Mouse (Mus musculus): ENCODE measurements around the gene Olfr139. TPM values are rescaled to one million over a fixed set of nuclear protein-coding genes. Genes with fewer than 3 reads are reported as not detected.

Gene Olfr139
- not detected in 2 replicates for polyA plus RNA-seq (2014; fragmentation: Nextera tagmentation; extraction: Ambion mirVana)

DNA sequence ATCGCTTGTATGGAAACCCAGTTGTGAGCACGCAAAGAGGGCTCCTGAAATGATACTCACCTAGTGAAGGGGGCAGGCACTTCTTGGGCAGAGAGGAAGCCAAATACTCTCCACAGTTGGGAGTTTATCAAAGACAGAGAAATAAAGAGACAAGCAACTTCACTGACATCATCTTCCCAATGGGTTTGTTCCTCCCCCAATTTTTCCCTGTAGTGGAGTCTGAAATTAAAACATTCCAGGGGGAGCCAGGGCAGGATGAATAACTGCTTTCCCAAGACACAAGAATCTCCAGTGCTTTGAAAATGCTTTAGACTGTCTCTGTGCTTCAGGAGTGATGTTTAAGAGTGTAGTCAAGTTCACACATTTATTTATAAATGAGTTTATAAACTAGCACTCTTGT is at the start of gene Olfr139, which contains the start of gene Olfr399:
TSS of gene Olfr139 (minus strand) at position 101 of the 400 bp plus-strand sequence.
TSS of gene Olfr399 (minus strand) at position 165 of the 400 bp plus-strand sequence.
- no peak within 1 kb of the TSS for H3K4me2 ChIP-seq (ENCODE audit: low read depth, low read length)
- 73% methylated on average over 2 of the region's 2 CpGs for WGBS
- no peak for DNase-seq (ENCODE audit: low spot score)
- no peaks in the 10 kb centered on the region for H3K4me1 ChIP-seq (ENCODE audit: control insufficient read depth, insufficient read depth, low read length)
- no peak within 1 kb of the TSS for H3K4me3 ChIP-seq (ENCODE audit: low read depth, low read length)
- H3K9me3 ChIP-seq (ENCODE audit: control insufficient read depth, low read length), result peaks cover 5% of the 10 kb centered on the region; the same call in 1 of the 2 replicates
- no peaks in the 10 kb centered on the region for H3K36me3 ChIP-seq (ENCODE audit: control insufficient read depth, insufficient read depth, low read length)
- no peaks in the 10 kb centered on the region for H3K27me3 ChIP-seq (replicated peaks; ENCODE audit: control insufficient read depth, insufficient read depth, low read length)
- no peak within 1 kb of the TSS for H3K9ac ChIP-seq (ENCODE audit: low read depth, low read length)
- no peak for ATAC-seq (ENCODE audit: low read depth)
- H3K27ac ChIP-seq (replicated peaks; ENCODE audit: low read depth, low read length), result no peak within 1 kb of the TSS

DNA sequence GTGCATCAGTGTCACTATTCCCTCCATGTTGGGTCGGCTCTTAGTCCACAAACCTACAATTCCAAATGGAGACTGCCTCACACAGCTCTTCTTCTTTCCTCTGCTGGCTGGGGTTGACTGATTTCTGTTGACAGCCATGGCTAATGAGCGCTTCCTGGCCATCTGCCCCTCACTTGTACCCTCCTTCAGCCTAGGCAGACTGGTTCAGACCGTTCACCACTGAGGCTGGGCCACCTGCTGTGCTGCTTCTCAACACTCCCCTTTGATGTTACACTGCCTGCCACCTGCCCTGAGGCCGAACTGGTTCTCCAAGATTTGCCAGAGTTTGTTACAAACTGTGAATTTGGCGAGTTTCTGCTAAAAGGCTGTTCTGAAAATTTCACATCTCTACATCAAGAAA is 48.7 kb upstream of the Olfr139 start:
- Histone ChIP-seq H3K4me2 (ENCODE audit: low read depth, low read length) (no peak overlapping the region), H3K9me3 (ENCODE audit: control insufficient read depth, low read length) (peaks cover 5% of the 10 kb centered on the region; the same call in 1 of the 2 replicates), H3K27me3 (replicated peaks; ENCODE audit: control insufficient read depth, insufficient read depth, low read length) (no peaks in the 10 kb centered on the region), H3K9ac (ENCODE audit: low read depth, low read length) (no peak overlapping the region), H3K27ac (replicated peaks; ENCODE audit: low read depth, low read length) (no peak overlapping the region), H3K4me1 (ENCODE audit: control insufficient read depth, insufficient read depth, low read length) (no peaks in the 10 kb centered on the region), H3K4me3 (ENCODE audit: low read depth, low read length) (no peak overlapping the region), H3K36me3 (ENCODE audit: control insufficient read depth, insufficient read depth, low read length) (no peaks in the 10 kb centered on the region)
- ATAC-seq (ENCODE audit: low read depth), result no peak
- DNase-seq (ENCODE audit: low spot score), result no peak
- 26% methylated on average over 5 of the region's 5 CpGs for WGBS

DNA sequence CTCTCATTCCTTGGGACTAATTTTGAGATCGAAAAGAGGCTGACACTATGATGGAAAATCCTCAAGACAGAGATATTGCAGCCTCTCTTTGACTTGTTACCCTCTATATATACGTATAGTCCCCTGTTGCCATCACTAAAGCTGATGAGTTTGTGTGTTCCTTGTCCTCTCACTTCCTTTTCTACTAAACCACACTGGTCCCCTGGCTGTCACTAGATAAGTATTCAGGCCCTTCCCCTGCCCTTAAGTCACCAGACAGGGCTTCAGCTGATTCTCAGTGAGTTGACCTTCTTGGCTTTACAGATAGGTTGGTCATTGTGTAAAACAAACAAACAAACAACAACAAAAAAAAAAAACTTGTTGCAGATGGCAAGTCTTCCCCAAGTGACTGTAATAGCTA is 45.2 kb upstream of the Olfr139 start:
- Histone ChIP-seq H3K9me3 (ENCODE audit: control insufficient read depth, low read length) (no peaks in the 10 kb centered on the region), H3K36me3 (ENCODE audit: control insufficient read depth, insufficient read depth, low read length) (no peaks in the 10 kb centered on the region), H3K4me2 (ENCODE audit: low read depth, low read length) (no peak overlapping the region), H3K27me3 (replicated peaks; ENCODE audit: control insufficient read depth, insufficient read depth, low read length) (no peaks in the 10 kb centered on the region), H3K27ac (replicated peaks; ENCODE audit: low read depth, low read length) (no peak overlapping the region), H3K9ac (ENCODE audit: low read depth, low read length) (no peak overlapping the region), H3K4me1 (ENCODE audit: control insufficient read depth, insufficient read depth, low read length) (no peaks in the 10 kb centered on the region), H3K4me3 (ENCODE audit: low read depth, low read length) (no peak overlapping the region)
- 51% methylated on average over 2 of the region's 2 CpGs for WGBS
- DNase-seq (ENCODE audit: low spot score) (no peak), ATAC-seq (ENCODE audit: low read depth) (no peak)

DNA sequence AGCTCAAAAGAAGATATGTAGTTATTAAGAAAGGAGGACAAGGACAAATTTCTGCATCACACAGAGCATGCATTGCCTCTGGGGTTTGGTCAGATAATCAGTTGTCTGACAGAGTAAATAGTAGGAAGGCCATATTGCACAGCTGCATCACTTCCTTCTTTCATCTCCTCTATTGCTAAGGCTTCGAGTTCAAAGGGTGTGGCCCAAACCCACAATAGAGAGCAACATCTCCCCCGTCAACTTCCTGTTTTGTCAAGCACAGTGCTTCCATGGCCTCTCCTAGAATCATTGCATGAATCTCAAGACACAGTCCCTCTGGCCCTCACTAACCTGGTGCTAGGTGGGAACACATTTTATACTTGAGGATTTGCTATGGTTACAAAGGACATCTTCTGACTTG is 44.4 kb upstream of the Olfr139 start:
- no peak overlapping the region for H3K27ac ChIP-seq (replicated peaks; ENCODE audit: low read depth, low read length)
- H3K4me2 ChIP-seq (ENCODE audit: low read depth, low read length), result no peak overlapping the region
- H3K4me1 ChIP-seq (ENCODE audit: control insufficient read depth, insufficient read depth, low read length), result no peaks in the 10 kb centered on the region
- no peak for ATAC-seq (ENCODE audit: low read depth)
- H3K9me3 ChIP-seq (ENCODE audit: control insufficient read depth, low read length), result peaks cover 4% of the 10 kb centered on the region; the same call in 1 of the 2 replicates
- H3K36me3 ChIP-seq (ENCODE audit: control insufficient read depth, insufficient read depth, low read length), result no peaks in the 10 kb centered on the region
- H3K27me3 ChIP-seq (replicated peaks; ENCODE audit: control insufficient read depth, insufficient read depth, low read length), result no peaks in the 10 kb centered on the region
- WGBS, result 65% methylated on average over 2 of the region's 2 CpGs
- H3K9ac ChIP-seq (ENCODE audit: low read depth, low read length), result no peak overlapping the region
- DNase-seq (ENCODE audit: low spot score), result no peak
- no peak overlapping the region for H3K4me3 ChIP-seq (ENCODE audit: low read depth, low read length)

DNA sequence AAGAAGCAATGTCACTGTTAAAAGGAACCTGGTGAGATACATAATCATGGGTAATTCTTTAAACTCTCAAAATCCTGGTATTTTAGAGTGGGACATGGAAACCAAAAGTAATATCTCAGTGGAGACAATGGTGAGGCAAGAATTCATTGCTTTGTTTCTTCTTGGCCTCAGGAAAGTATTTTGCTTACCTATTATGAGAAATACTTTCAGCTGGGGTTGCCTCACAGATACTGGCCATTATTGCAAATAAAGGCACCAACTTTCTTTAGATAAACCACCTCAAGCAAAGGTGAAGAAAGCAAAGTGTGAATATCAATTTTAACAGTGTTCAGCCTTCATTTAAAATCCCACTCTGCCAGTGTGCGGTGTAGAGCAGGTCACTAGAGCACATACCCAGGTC is 13.3 kb upstream of the Olfr139 start, which contains the start of gene Zfp616:
TSS of gene Zfp616 (plus strand) at position 301 of the 400 bp plus-strand sequence.
- H3K27me3 ChIP-seq (replicated peaks; ENCODE audit: control insufficient read depth, insufficient read depth, low read length), result no peaks in the 10 kb centered on the region
- WGBS, result 96% methylated on average over 1 of the region's 1 CpGs
- H3K36me3 ChIP-seq (ENCODE audit: control insufficient read depth, insufficient read depth, low read length), result no peaks in the 10 kb centered on the region
- no peak within 1 kb of the TSS for H3K27ac ChIP-seq (replicated peaks; ENCODE audit: low read depth, low read length)
- DNase-seq (ENCODE audit: low spot score) (no peak), ATAC-seq (ENCODE audit: low read depth) (no peak)
- no peak within 1 kb of the TSS for H3K4me2 ChIP-seq (ENCODE audit: low read depth, low read length)
- H3K9ac ChIP-seq (ENCODE audit: low read depth, low read length), result no peak within 1 kb of the TSS
- H3K9me3 ChIP-seq (ENCODE audit: control insufficient read depth, low read length), result no peaks in the 10 kb centered on the region
- no peaks in the 10 kb centered on the region for H3K4me1 ChIP-seq (ENCODE audit: control insufficient read depth, insufficient read depth, low read length)
- H3K4me3 ChIP-seq (ENCODE audit: low read depth, low read length), result no peak within 1 kb of the TSS

DNA sequence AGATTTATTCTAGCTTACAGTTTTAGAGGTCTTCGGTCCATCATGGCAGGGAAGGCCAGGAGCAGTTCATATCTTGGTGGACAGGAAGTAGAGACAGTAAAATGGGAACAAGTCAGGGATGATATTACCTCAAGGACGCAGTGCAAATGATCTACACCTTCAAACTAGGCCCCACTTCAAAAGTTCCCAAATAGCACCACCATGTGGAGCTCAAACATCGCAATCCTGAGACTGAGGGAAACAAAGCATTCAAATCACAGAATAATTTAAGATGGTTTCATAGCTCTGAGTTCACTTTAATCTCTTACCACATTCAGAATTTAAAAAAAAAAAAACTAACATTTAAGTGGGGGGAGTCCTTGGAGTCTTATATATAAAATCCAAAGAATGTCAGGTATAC is 5.0 kb downstream of the Olfr139 start:
- Histone ChIP-seq H3K27ac (replicated peaks; ENCODE audit: low read depth, low read length) (no peak overlapping the region), H3K4me2 (ENCODE audit: low read depth, low read length) (no peak overlapping the region), H3K27me3 (replicated peaks; ENCODE audit: control insufficient read depth, insufficient read depth, low read length) (no peaks in the 10 kb centered on the region), H3K9me3 (ENCODE audit: control insufficient read depth, low read length) (peaks cover 8% of the 10 kb centered on the region; the same call in 1 of the 2 replicates), H3K4me3 (ENCODE audit: low read depth, low read length) (no peak overlapping the region), H3K36me3 (ENCODE audit: control insufficient read depth, insufficient read depth, low read length) (no peaks in the 10 kb centered on the region), H3K4me1 (ENCODE audit: control insufficient read depth, insufficient read depth, low read length) (no peaks in the 10 kb centered on the region), H3K9ac (ENCODE audit: low read depth, low read length) (no peak overlapping the region)
- DNase-seq (ENCODE audit: low spot score), result no peak
- ATAC-seq (ENCODE audit: low read depth), result no peak
- 68% methylated on average over 3 of the region's 3 CpGs for WGBS

Other genes with a start within 250 kb of the Olfr139 start
- gene Olfr392, start 239.5 kb downstream of the Olfr139 start, polyA plus RNA-seq (2014; fragmentation: Nextera tagmentation; extraction: Ambion mirVana), result not detected in 2 replicates
- not detected in 2 replicates for gene Olfr393, start 205.1 kb downstream of the Olfr139 start, polyA plus RNA-seq (2014; fragmentation: Nextera tagmentation; extraction: Ambion mirVana)
- not detected in 2 replicates for gene Olfr394, start 165.8 kb downstream of the Olfr139 start, polyA plus RNA-seq (2014; fragmentation: Nextera tagmentation; extraction: Ambion mirVana)
- not detected in 2 replicates for gene Olfr395, start 147.3 kb downstream of the Olfr139 start, polyA plus RNA-seq (2014; fragmentation: Nextera tagmentation; extraction: Ambion mirVana)
- gene Olfr23, start 119.9 kb downstream of the Olfr139 start, polyA plus RNA-seq (2014; fragmentation: Nextera tagmentation; extraction: Ambion mirVana), result not detected in 2 replicates
- not detected in 2 replicates for gene Olfr397, start 95.7 kb downstream of the Olfr139 start, polyA plus RNA-seq (2014; fragmentation: Nextera tagmentation; extraction: Ambion mirVana)
- gene Olfr398, start 66.1 kb downstream of the Olfr139 start, polyA plus RNA-seq (2014; fragmentation: Nextera tagmentation; extraction: Ambion mirVana), result not detected in 2 replicates
- gene Olfr399, start 64 bp upstream of the Olfr139 start, polyA plus RNA-seq (2014; fragmentation: Nextera tagmentation; extraction: Ambion mirVana), result 0.22 and 0.28 TPM in 2 replicates
- gene Zfp616, start 13.4 kb upstream of the Olfr139 start, polyA plus RNA-seq (2014; fragmentation: Nextera tagmentation; extraction: Ambion mirVana), result not detected in 2 replicates
- gene Olfr401, start 57.2 kb upstream of the Olfr139 start, polyA plus RNA-seq (2014; fragmentation: Nextera tagmentation; extraction: Ambion mirVana), result not detected in 2 replicates
- gene Olfr402, start 97.0 kb upstream of the Olfr139 start, polyA plus RNA-seq (2014; fragmentation: Nextera tagmentation; extraction: Ambion mirVana), result not detected in 2 replicates
- not detected in 2 replicates for gene Olfr403, start 129.7 kb upstream of the Olfr139 start, polyA plus RNA-seq (2014; fragmentation: Nextera tagmentation; extraction: Ambion mirVana)
- 0.10 TPM in 1 of 2 replicates, not detected in the other for gene Olfr43, start 154.8 kb upstream of the Olfr139 start, polyA plus RNA-seq (2014; fragmentation: Nextera tagmentation; extraction: Ambion mirVana)
- not detected in 2 replicates for gene Olfr406, start 203.3 kb upstream of the Olfr139 start, polyA plus RNA-seq (2014; fragmentation: Nextera tagmentation; extraction: Ambion mirVana)
- gene Olfr59, start 227.2 kb upstream of the Olfr139 start, polyA plus RNA-seq (2014; fragmentation: Nextera tagmentation; extraction: Ambion mirVana), result not detected in 2 replicates

Data from embryonic facial prominence, embryonic 14.5 days (tissue).